Mouse (Mus musculus) gastrocnemius, postnatal 14 days (tissue): Measurements from ENCODE around the gene Bahcc1. TPM values are rescaled to one million over a fixed set of nuclear protein-coding genes. Genes with fewer than 3 reads are reported as not detected.

Experiments used
- DNase-seq: peaks from one replicate; pipeline ENCODE4 v3.0.0; 2021; ENCODE audit warnings: mixed read lengths
- intact Hi-C: fragments of 180-260 bp; cut with DNase I; formaldehyde crosslinking; loops from one replicate; pipeline ENCODE4 v1.15.1; 2025; ENCODE audit warnings: low total_unique reads
- long read RNA-seq, 2 experiments: library from polyadenylated mRNA; stranded (forward); transcript quantifications; one replicate each; pipeline ENCODE4 v2.0.0; 2021
- total RNA-seq, 2 experiments: library from RNA; stranded (reverse); gene quantifications; 2 replicates each; pipeline ENCODE4 v1.2.3; 2021

The Bahcc1 gene
- total RNA-seq = 1 to 10 TPM; 3.4 to 8.1 TPM
- long read RNA-seq, experiment 1, partial matches to known transcripts = 1 of 1 reads
- long read RNA-seq, experiment 1, other reads (novel, unspliced or antisense) = 0 of 1 reads
- long read RNA-seq, experiment 2, partial matches to known transcripts = 1 of 1 reads
- long read RNA-seq, experiment 2, other reads (novel, unspliced or antisense) = 0 of 1 reads

DNA sequence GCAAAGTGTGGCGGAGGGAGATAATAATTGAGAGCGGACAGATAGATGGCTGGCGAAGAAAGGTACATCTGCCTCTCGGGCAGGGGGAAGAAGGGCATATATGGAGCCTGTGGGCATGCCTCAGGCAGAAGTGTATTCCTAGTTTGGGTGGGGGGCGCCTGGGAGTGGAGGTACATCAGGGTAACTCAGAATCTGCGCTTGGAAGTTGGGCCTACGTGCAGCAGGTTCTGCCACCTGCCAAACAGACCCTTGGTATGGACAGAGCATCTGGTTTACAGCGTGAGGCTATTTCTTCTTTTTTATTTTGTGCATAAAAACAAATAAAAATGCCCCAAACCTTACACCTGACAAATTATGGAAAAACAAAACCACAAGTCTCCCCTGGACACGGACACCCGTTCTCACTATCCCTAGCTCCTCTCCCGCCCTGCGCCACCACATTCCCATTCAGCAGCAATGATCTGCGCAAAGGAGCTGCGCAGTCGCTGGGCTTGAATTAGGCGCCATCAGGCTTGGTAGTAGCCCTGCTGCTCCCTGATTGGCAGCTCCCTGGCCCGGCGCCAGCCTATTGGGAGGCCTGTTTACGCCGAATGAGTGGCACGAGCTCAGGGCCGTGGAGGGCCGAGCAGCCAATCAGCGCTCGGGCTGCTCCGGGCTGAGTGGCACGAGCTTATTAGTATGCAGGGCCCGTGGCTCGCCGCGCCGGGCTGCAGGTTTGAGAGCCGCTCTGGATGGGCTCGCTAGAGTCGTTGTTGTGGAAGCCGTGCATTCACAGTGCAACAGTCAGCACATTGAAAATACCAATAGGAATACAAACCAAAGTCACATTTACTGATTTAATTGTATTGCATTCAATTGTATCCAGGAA lies at the start of gene Bahcc1:
Gene Bahcc1 (plus strand): TSS at position 718 of the 868 bp plus-strand sequence.
- DNase-seq = peak; percentile 100
- intact Hi-C loops = no loop called here

DNA sequence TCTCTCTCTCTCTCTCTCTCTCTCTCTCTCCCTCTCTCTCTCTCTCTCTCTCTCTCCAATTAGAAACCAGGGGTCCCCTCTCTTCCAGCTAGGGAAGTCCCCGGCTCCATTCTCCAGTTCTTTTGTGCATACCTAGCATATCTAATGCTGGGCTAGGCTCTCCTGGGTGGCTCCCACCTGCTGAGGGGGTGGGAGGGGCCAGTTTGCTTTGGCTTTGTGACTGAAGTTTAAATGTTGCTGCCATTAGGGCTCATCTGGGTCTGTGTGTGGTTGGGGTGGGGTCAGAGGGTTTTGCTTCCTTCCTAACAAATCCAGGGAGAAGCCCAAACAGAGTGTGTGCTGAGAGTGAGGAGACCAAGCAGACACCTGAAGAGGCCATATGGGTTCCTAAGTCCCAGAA lies 49.6 kb upstream of the Bahcc1 start:
- no peak for DNase-seq

DNA sequence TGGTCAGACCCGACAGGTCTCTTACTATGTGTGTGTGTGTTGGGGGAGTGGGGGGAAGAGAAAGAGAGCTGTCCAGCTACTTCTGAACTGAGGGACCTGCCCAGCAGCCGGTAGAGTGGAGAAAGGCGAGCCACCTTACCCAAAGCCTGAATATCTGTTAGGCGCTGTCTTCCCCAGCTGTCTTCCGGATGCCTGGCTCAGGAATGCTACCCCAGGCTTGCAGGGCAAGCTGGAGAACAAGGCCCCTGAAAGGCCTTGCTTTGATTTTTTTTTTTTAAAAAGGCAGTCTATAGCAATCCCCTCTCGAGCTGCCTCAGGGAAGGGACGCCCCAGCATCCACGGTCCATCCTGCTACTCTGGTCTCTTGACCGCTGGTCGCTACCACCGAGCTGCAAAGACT lies 49.0 kb upstream of the Bahcc1 start:
- intact Hi-C loops = no loop called here
- DNase-seq = no peak

More for the DNA sequence above, 49.6 kb upstream of the Bahcc1 start:
- intact Hi-C loops = no loop called here

DNA sequence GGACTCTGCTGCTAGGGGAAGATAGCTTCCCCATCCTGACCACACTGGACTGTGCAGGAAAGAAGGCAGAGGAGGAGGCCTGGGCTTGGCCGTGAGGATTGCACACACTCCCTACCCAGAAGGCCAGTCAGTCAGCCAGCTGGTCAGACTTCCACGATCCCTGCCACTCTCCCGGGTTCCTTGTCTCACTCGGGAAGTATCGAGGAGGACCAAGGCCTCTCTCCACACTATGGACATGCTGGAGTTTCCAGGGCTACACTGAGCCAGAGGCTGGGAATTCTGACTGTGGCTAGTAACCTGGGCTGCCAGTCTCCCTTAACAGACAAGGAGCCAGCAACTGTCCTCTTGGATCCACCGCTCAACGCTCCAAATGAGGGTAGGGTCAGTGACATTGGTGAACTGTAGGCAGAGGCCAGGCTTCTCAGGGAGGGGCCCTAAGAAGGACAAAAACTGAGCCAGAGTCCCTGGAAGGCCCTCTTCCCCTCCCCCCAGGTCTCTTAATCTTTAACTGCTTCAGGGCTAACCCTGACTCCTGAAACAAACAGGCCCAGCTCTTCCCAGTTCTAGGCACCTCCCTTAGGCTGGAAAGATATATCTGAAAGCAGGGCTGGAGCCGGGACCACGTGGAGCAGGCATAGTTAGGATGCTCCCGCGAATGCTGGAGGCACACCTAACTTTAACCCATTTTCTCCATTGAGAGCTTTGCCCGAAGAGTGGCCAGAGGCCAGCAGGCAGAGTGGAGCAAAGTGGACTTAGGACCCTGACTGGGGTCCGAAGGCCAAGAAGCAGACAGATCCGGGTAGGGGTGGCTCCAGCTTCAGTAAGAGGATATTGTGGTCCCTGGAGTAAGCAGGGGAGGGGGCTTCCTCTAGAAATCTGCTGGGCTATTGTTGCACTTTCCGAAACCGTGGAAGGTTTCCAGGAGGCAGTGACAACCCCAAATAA lies 48.1 kb upstream of the Bahcc1 start:
- intact Hi-C loops = no loop called here
- peak; percentile 30 for DNase-seq

DNA sequence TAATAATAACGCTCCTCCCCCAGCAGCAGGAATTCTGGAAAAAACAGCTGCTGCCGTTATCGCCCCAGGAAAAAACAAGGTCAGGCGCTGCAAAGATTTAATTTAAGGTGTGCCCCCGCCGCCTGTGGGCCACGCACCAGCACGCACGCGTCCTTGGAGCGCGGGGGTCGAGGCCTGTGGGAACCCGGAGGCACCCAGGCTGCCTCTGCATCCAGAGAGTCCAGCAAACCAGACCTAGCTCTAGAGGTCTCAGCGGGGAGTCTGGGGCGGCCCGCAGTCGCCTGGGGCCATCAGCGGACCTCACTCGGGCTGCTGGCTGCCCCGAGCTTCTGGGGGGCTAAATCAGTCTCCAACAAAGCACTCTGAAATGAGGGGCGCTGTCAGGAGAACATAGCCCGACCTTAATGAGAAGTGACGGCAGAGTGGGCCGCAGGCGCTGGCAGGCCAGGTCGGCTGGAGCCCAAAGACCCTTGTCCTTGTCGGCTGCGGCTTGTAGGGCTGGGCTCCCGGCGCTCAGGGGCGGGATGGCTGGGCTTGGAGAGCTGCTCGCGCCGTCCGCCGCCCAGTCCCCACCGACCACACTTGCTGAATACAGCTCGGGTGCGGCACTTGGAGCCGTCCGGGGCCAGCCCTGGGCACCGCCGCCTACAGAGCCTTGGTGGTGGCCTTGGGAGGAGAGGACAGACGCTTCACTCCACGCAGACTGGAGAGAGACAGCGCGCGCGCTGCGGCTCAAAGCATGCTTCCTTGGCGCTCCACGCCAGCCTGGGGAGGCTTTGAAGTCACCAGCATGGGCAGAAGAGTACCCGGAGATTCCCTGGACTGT lies 47.2 kb upstream of the Bahcc1 start:
- intact Hi-C loops = no loop called here
- DNase-seq = peak; percentile 46

DNA sequence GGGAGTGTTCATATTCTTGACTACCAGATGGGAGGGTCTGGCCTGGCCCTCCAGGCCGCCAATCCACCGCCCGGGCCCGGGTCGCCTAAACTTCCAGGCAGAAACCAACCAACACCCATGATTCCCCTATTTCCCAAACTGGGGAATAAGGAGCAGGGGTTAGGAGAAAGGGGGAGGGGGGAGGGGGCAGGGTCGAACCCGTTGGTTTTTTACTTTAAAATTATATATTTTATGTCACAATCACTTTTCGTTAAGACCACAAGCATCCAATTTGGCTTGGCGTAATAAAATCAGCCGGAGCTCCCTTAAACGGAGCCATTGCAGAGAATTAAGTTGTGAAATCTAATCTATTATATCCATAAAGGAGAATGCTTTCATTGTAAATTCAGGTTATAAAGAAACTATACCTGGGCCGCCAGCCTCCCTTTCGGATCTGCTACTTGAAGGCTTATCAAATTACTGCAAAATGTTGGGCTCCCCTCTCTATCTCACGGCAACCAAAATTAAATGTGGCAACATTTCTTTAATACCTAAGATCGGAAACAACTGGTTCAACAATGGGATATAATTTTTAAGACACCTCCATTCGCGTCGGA lies 46.5 kb upstream of the Bahcc1 start:
- intact Hi-C loops = no loop called here
- no peak for DNase-seq

DNA sequence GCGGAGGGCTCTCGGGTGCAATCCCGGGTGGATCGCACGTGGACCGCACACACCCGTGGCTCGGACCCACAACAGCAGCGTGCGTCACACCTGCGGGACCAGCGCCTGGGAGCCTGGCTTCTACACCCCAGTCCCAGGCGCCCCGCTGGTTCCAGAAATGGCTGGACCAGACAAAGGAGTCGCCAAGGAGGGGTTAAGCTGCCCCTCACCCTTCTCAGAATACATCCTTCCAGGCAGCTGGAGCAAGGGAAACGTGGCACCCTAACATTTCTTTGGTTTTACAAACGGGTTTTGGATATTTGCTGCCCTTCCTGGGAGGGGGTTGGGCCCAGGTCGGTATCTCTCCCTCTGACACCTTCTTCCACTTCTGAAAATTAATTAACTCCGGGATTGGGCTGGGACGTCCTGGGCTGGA lies 45.9 kb upstream of the Bahcc1 start:
- intact Hi-C loops = loop anchor here (1.0 kb wide), 1 partner anchor 48 kb away; no protein-coding TSS in a partner anchor
- no peak for DNase-seq

DNA sequence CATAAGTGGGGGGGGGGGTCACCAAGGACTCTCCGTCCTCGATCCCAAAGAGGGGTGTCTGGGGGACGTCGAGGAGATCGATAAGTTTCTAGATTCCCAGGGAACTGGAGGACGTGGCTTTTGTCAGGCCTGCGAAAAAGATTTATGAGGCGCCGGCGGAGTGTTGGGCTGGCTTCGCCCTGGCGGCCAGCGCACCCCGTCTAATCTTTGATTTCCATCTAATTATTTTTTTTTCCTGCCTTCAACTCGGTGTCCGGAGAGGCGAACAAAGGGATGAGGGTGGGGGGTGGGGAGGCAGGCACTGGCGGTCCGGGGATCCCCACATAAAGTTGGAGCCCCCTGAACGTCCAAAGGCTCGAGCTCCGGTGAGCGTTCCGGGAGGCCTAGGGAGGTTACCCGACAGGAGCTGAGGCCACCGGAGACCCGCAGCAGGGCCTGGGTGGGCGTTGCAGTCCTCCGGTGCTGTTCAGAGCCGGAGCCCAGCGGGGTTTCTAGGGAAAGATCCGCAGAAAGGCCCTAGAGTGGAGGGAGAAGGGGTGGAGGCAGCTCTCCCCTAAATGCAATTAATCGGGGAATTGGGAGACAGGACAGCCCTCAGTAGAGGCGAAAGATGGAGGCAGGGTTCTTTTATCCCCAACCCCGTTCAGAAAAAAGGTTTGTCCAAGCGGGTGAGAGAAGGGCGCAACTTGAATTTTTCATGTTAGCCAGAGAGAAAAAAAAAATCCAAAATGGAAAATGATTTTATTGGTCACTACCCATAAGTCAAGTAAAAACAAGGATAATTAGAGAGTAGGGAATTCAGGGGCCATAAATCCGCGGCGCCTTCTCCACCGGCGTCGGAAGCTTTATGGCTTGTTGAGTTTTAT lies 45.3 kb upstream of the Bahcc1 start:
- DNase-seq = no peak
- intact Hi-C loops = loop anchor here (1.0 kb wide), 1 partner anchor 48 kb away; no protein-coding TSS in a partner anchor

DNA sequence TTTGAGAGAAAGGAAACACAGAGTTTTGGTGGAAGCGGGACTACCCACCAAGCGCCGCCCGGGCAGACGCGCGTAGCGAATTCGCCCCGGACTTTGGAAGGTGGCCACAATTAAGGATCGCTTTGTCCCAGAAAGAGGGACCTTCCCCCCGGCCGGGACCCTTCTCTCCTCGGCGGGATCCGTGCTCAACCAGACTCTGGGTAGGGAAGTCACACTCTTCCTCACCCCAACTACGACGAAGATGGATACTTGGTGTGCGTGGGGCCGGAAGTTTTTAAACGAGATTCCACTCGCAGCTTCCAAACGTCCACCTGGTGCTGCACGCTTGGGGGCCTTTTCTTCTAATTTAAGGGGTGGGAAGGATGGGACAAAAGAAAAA lies 44.7 kb upstream of the Bahcc1 start:
- intact Hi-C loops = no loop called here
- peak; percentile 44 for DNase-seq

DNA sequence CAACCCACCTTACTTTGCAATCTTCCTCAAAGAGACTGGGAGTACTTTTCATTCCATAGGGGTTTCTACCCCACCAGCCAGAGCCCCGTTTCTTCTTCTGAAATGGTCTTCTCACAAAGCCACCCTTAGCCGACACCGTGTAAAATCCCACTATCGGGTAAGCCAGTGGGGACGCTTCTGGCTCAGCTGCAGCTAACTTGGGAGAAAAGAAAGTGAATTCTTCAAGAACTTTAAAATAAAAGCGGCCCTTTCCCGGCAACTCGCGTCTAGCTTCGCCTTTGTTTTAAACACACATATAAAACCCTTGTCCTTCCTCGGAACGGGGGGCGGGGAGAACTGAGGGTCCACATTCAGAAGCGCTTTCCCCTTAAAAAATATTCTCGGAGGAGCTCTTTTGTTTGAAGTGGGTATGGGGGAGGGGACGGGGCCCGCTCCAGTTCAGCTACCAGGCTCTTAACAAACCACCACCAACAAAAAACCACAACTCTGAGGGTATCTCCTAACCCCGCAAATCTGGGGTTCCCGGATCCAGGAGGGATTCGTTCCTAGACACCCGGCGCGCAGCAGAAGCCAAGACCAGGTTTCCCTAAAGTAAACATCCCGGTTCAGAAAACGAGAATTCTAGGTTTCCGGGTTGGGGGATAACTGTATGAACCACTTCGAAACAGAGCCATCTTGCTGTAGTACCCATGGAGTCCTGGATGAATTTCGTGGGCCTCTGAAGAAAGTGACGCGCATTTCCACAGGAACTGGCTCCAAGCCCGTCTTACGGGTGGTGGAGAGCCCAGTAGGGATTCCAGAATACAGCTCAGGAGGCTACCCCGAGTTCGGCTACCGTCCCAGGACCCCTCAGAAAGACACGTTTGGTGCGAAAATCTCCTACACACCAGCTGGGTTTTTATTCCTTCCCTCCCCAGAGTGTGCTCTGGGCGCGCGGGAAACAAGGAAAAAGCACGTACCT lies 44.0 kb upstream of the Bahcc1 start:
- DNase-seq = peak; percentile 64
- intact Hi-C loops = no loop called here

DNA sequence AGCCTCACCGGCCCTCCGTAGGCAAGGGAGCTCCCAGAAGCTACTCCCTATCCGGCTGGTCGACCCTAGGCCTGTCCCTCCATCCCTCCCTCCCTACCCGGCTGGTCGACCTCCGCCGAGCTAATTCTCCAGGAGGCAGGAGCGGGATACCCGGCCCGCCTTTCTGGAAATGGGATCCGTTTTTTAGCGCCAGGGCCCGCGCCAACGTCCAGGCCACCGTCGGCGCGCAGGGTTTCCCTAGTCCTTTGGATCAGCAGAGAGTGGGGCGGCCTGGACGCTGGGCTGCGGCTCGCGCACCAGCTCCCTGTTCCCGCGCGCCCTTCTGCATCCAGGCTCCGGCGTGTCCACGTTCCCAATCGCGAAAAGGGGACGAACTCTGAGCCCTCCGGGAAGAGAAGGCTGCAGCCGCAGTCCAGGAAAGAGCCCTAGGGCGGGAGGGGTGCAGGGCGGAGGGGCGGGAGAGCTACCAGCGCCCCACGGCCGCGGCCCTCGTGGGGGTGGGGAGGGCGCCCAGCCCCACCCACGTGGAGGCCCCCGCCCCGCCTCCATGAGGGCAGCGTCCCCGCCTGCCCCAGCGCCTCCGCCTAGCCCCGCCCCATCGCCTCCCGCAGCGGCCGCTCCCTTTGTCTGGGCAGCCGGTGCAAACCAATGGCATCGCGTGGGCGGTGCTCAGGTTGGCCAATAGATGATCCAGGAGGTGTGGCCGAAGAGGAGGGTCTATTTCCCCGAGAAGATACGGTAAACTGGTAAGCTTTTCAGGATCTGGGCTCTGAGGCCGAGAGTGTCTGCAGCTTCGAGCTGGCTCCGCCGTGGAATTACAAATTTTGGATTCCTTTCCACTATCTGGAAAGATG lies 43.1 kb upstream of the Bahcc1 start:
- intact Hi-C loops = no loop called here
- DNase-seq = peak; percentile 100

DNA sequence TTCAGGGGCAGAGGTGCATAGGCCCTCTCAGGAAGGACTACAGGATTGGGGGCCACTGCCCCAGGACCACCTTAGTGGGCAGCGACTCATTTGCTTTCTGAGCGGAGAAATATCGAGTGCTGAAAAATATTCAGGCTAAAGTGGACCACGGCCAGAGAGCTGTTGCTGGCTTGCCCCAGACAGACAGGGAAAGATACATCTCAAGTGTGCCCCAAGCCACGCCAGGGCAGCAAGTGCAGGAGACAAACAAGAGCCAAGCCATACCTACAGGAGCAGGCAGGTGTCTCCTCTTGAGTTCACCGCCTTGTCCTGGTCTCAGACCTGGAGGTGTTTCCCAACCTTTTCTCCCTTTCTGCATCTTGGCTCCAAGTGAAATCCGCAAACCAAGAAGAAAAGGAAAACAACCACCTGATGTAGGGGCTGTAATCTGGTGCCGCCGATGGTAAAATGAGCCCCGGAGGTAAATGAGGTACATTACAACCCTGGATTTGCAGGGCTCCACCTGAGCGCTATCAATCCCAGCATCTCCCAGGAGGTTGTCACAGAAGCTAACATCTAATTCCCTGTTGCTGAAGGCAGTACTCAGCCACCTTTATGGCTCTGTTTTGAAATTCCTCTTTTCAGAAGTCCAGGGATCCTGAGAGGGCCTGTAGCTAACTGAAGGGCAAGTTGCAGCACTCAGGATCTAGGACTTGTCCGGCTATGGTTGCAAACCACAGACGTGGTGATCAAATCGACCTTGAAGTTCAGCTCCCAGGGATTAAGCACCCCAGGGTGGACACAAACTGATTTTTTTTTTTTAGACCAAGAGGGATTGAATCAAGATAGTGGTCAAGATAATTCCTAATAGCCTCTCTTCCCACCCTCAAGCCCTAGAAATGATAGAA lies 42.0 kb upstream of the Bahcc1 start:
- intact Hi-C loops = no loop called here
- no peak for DNase-seq

DNA sequence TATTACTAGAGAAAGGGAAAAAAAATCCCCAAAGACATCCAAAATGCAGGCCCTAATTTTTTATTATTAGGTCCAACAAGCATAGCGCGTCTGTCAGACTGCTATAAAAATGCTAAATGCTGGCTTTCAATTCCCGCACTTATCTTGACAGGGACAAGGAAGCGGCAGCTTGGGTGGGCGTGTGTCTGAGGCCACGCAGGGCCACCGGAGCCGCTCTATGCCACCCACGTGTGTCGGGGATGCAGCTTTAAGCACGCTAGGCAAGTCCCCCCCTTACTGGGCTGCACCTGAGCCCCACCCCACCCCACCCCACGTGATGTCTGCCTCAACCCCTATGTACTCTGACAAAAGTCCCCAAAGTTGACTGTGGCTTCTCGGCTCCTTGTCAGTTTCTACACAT lies 33.9 kb upstream of the Bahcc1 start:
- intact Hi-C loops = no loop called here
- DNase-seq = no peak

DNA sequence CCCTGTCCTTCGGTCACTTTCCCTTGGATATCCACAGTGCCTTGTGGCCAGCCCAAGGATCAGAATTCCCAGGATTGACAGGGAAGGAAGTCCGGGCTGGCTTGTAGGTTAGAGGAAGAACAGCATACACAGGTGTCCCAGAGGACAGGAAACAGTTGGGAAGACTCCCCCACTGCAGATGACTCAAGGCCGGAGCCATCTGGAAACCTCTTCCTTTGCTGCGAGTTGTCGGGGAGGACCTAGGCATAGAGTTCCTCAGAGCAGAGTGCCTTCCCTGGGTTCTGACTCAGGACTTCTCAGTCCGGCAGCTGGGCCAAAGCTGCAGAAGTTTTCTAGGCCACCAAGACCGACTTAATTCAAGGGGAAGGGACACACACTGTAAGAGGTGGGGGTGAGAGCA lies 33.0 kb upstream of the Bahcc1 start:
- no peak for DNase-seq
- intact Hi-C loops = no loop called here

DNA sequence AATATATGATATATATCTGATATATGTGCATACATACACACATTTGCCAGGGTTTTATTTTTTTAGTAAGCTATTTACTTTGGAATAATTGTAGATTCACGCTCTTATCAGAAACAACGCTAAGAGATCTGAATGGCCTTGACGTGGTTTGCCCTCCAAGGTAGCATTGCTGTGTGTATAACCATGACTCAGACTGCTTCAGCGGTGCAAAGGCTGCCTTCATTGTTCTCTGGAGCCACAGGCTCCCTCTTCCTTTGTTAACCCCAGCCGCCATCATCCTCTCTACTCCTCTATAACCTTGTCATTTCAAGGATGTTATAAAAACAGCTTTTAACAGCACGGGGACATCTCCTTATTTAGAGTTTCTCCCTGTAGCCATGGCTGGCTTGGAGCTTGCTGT lies 32.1 kb upstream of the Bahcc1 start:
- intact Hi-C loops = no loop called here
- DNase-seq = no peak
